Mouse (Mus musculus) CH12F3 (cell line): ENCODE measurements at regions not wholly inside any gene's neighbourhood (a gene's known extent, or its start where the extent isn't known, plus 50 kb on each side); places are given as distances from the start of the nearest gene placed in this dataset.

Experiments
- in situ Hi-C: fragments of 300-500 bp; cut with MboI; formaldehyde crosslinking; loops from 2 replicates; pipeline ENCODE4 v1.14.3; 2020; ENCODE audit warnings: low sequenced_read_pairs

- in situ Hi-C loops, result no loop called here
Observed at GRCm38 (mm10) chr8:126693642-126694041, 99.9 kb upstream of the Irf2bp2 start.

DNA sequence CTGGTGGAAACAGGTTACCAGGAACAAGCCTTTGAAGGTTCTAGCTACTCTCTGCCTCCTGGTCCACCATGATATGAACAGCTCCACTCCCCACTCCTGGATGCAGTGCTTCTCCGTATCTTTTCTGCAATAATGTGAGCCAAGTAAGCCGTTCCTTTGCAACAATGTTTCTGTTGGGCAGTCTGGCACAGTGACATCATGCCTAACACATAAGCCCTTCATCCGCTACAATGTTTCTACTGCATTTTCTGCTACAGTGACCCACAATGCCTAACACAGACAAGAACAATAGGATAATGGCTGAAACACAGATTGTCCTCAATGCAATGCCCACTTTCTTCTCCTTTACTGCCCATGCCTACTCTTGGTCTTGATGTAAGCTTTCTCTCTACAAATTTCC is 98.9 kb upstream of the Irf2bp2 start:
- in situ Hi-C loops, result no loop called here

- in situ Hi-C loops, result no loop called here
Observed at GRCm38 (mm10) chr8:126692263-126692662, 98.5 kb upstream of the Irf2bp2 start.

GRCm38 (mm10) chr8:126688450-126688849 is 94.7 kb upstream of the Irf2bp2 start:
- in situ Hi-C loops, result no loop called here

DNA sequence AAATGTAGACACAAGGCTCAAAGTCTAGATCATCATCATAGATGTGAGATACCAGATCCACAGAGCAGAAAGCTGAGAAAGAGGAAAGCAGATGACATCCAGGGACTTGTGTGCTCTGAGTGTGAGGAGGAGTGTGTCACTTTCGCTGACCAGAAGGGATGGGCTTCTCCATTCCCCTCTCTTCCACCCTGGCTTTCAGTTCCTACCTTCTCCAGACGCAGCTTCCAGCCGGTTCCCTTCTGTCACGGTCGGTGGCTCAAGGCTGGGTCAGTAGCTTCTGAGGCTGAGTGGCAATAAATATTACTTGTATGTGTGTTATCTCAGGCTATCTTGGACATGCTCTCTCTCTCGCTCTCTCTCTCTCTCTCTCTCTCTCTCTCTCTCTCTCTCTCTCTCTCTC is 94.2 kb upstream of the Irf2bp2 start:
- in situ Hi-C loops, result no loop called here

- in situ Hi-C loops, result no loop called here
Observed at GRCm38 (mm10) chr8:126686827-126687226, 93.0 kb upstream of the Irf2bp2 start.

GRCm38 (mm10) chr8:126685365-126685764 is 91.6 kb upstream of the Irf2bp2 start:
- in situ Hi-C loops, result no loop called here

DNA sequence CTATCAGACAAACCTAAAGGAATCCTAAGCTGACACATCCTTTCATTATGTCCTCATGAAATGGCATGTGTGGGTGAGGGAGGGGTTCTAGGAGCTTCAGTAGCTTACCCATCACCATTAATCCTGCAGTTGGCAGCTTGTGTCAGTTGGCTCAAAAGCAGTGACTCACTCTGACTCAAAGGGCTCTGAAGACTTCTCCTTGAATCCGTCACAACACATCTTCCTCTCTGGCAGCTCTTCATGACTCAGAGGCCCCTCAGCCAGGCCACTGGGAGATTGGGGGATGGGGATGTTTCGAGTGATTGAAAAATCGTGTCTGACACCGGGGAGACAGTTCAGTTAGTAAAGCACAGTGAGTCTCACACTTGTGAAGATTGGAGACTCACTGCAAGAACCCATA is 90.2 kb upstream of the Irf2bp2 start:
- in situ Hi-C loops, result no loop called here

GRCm38 (mm10) chr8:126683555-126683947 is 89.8 kb upstream of the Irf2bp2 start:
- in situ Hi-C loops, result no loop called here

- in situ Hi-C loops, result no loop called here
Observed at GRCm38 (mm10) chr8:126682817-126683554, 89.2 kb upstream of the Irf2bp2 start.

GRCm38 (mm10) chr8:126681948-126682651 is 88.3 kb upstream of the Irf2bp2 start:
- in situ Hi-C loops, result no loop called here

DNA sequence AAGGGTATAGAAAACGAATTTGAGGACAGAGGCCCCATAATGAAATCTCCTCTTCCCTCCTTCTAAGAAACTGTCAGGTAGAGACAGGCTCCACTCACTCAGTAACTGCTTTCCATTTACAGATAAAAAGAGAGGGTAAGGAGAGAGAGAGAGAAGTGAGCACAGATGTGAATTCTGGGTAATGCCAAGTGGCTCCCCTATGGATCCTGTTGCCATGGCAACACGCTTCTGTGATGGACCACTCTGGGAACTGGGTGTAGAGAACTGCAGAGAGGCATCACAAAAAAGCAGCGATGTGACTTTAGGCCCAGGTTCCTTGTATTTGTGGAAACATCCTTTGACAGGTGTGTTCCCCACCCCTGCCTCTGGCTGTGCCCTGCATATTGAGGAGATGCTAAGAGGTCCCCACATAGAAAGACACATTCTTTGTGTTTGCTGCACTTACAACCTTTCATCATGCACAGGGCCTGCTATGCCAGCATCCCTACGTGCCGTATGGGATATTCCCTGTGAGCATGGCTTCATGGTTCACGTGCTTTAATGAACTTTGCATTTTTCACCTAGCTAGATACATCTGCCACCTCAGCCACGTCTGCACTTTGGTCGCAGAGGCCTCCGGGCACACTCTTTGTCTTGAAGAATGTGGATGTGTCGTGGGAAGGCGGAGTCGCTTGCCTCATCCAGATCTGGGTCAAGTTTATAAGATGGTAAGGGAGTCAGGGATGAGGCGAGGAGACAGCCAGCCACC is 84.4 kb upstream of the Irf2bp2 start:
- in situ Hi-C loops, result no loop called here

- in situ Hi-C loops, result no loop called here
Observed at GRCm38 (mm10) chr8:126675153-126675552, 81.4 kb upstream of the Irf2bp2 start.

- in situ Hi-C loops, result no loop called here
Observed at GRCm38 (mm10) chr8:126673038-126673740, 79.4 kb upstream of the Irf2bp2 start.

DNA sequence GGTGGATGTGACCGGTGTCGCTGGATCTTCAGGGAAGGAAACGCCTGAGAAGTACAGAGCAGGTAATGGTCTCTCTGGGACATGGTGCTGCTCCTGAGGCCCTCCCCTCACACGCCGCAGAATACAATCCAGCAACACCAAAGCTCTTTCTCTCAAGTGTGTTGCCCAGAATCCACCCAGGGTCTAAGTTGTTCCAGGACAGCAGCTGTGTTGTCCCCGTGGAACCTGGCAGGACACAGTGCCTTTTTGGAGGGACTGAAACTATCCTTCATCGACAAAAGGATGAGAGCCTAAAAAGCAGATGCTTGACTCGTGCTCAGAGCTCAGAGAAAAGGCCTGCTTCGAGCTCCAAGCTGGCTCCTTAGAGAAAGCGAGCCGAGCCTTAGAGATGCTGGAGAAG is 77.8 kb upstream of the Irf2bp2 start:
- in situ Hi-C loops, result no loop called here

- in situ Hi-C loops, result no loop called here
Observed at GRCm38 (mm10) chr8:126669919-126670318, 76.1 kb upstream of the Irf2bp2 start.

DNA sequence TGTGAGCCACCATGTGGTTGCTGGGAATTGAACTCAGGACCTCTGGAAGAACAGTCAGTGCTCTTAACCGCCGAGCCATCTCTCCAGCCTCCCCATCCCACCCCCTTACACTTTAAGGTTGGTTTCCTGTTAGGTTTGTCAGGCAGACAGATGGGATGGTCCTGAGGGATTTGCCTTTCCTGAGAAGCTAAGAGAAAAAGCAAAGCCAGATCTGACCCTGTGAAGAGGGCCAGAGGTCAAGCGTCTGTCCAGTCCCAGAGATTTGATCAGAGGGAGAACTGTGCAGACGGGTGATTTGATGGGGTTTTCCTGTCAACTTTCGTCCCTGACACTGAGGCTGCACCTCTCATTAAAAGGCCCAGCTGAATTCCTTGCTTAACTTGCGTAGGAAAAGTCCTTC is 75.4 kb upstream of the Irf2bp2 start:
- in situ Hi-C loops, result no loop called here

GRCm38 (mm10) chr8:126668657-126669025 is 74.9 kb upstream of the Irf2bp2 start:
- in situ Hi-C loops, result no loop called here

GRCm38 (mm10) chr8:126667721-126668656 is 74.2 kb upstream of the Irf2bp2 start:
- in situ Hi-C loops, result no loop called here

GRCm38 (mm10) chr8:126667086-126667720 is 73.4 kb upstream of the Irf2bp2 start:
- in situ Hi-C loops, result no loop called here
